Mouse (Mus musculus): Measurements from ENCODE around the gene Mcur1.

The Mcur1 gene

GRCm38 (mm10) chr13:43559711-43560457, at the start of gene Mcur1:
Mcur1 (minus strand) TSS chr13:43560191.
- peak; percentile 90 for DNase-seq (ENCODE audit: low spot score)

GRCm38 (mm10) chr13:43608854-43609253, 48.9 kb upstream of the Mcur1 start:
- no peak for DNase-seq (ENCODE audit: low spot score)

GRCm38 (mm10) chr13:43603042-43603441, 43.1 kb upstream of the Mcur1 start:
- no peak for DNase-seq (ENCODE audit: low spot score)

- DNase-seq (ENCODE audit: low spot score): no peak
Observed at GRCm38 (mm10) chr13:43602440-43602839, 42.4 kb upstream of the Mcur1 start.

GRCm38 (mm10) chr13:43600967-43601366, 41.0 kb upstream of the Mcur1 start:
- no peak for DNase-seq (ENCODE audit: low spot score)

GRCm38 (mm10) chr13:43595896-43596295, 35.9 kb upstream of the Mcur1 start:
- DNase-seq (ENCODE audit: low spot score): peak; percentile 57

- no peak for DNase-seq (ENCODE audit: low spot score)
Observed at GRCm38 (mm10) chr13:43592681-43593068, 32.7 kb upstream of the Mcur1 start.

DNA sequence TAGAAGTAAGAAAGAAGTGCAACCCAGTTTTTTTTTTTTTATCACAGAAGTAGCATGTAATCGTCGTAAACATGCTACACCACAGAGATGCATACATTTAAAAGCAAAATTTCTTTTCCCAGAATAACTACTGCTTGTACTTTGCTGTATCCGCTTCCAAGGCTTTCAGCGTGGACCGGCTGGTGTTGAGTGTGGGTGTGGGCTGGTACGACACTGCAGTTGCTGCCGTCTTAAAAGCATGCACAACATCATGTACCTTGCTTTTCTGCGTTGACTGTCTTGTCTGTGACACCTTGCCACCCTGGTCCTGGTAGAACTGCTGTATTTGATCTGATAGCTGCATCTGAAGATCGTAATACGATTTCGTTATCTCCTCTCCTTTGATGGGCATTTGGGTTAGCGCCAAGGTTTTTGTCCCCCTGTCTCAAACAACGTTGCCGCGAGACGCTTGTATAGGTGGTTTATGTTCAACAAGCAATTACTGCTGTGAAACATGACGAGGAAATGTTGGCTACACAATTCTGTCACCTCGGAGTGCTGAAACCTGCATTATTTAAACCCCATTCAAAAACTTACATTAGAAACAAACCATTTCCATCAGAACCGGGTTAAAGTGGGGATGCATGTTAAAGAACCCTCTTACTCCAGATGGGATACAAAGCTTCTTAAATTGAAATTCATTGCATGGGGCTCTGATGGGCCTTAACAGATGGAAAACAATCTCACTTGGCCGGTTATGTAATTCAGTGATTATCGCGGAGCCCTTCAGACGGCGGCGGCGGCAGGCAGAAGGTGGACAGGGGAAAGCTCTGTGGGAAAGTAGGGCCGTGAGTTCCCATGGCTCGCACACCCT, 32.1 kb upstream of the Mcur1 start:
- DNase-seq (ENCODE audit: low spot score): no peak

GRCm38 (mm10) chr13:43587844-43588840, 28.2 kb upstream of the Mcur1 start:
- DNase-seq (ENCODE audit: low spot score): no peak

DNA sequence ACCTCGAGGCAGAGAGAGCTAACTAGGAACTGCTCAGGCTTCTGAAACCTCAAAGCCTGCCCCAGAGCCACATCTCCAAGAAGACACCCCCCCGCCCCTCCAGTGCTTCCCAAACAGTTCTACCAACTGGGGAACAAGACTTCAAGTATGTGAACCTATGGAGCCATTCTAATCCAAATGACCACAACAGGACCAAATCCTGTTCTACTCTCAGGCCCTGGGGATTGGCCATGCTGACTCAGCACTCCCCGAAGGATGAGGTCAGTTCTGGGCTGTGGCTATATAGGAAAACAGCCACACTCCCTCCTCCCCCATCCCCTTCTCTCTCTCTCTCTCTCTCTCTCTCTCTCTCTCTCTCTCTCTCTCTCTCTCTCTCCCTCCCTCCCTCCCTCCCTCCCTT, 27.0 kb upstream of the Mcur1 start:
- no peak for DNase-seq (ENCODE audit: low spot score)

DNA sequence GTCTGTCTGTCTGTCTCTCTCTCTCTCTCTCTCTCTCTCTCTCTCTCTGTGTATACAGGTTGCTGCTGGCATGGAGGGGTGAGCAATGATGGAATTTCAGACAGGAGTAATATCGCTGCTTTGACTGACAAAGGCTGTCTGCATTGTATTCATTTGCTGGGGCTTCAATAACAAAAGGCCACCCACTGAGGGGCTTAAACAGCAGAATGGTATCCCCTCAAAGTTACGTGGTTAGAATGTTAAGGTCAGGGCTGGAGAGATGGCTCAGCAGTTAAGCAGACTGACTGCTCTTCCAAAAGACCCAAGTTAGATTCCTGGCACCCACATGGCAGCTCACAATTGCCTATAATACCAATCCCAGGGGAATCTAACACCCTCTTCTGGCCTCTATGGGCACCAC, 25.3 kb upstream of the Mcur1 start:
- no peak for DNase-seq (ENCODE audit: low spot score)

DNA sequence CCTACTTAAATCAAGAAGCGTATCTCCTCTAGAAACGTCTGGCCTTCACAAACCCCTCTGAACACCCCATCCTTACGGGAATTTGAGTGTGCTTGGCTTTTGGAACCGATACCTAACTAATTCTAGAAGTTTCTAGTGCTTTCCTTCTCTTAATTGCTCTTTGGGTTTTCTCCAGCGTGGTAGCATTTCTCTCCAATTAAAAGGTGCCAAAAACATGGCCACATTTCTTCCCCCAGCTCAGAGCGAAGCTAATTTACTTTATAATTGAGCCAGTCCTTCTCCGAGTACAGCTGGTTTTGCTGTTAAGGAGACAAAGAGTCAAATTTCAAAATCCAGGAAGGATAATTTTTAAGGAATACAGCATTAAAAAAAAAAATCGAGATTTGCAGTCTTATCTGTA, 23.5 kb upstream of the Mcur1 start:
- no peak for DNase-seq (ENCODE audit: low spot score)

GRCm38 (mm10) chr13:43582961-43583360, 23.0 kb upstream of the Mcur1 start:
- DNase-seq (ENCODE audit: low spot score): no peak

GRCm38 (mm10) chr13:43580661-43581060, 20.7 kb upstream of the Mcur1 start:
- no peak for DNase-seq (ENCODE audit: low spot score)

DNA sequence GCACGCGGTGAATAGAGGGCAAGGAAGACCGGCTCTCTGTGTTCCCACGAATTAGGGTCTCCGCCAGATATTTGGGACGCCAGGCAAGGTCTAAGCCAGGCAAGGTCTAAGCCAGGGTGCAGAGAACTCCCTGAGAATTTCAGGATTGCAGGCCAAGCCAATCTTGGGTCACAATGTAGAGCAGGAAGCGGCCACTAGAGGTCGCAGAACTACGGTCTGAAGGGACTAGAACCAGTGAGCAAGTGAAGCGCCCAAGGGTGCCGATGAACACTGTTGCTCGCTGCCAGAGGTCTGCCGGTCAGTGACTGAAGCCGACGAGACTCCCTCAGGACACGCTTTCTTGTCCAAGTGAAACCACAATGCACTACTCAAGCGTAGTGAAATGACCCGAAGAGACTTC, 19.7 kb upstream of the Mcur1 start:
- DNase-seq (ENCODE audit: low spot score): peak; percentile 53

GRCm38 (mm10) chr13:43577766-43578165, 17.8 kb upstream of the Mcur1 start:
- DNase-seq (ENCODE audit: low spot score): no peak

DNA sequence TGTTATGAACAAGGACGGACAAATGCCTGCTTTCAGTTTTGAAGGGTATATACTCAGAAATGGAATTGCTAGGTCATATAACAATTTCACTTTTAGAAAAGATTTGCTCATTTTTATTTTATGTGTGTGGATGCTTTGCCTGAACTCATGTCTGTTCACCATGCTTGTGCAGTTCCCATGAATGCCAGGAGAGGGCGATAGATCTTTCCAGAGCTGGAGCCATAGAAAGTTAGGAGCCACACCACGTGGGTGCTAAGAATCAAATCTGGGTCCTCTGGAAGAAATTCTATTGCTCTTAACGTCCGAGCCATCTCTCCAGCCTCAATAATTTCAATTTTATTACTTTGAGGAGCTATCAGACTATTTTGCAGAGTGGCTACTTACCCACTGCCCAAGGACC, 17.3 kb upstream of the Mcur1 start:
- no peak for DNase-seq (ENCODE audit: low spot score)

DNA sequence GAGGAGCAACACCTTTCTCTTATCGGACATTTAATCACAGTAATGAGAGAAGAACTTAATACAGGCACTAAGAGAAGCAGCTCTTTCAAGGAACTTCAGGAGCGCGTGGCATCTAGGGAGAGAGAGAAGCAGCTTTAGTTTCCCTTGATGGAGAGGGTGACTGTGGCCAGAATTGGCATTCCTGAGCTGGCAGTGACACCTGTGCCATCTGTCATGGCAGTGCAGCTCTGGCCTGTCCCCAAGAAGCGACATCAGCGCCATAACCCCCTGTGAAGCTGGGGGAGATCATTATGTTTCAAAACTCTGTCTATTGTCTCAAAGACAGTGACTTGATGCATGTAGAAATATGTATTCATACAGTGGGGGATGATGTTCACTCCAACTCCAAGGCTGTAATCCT, 15.4 kb upstream of the Mcur1 start:
- DNase-seq (ENCODE audit: low spot score): no peak

- DNase-seq (ENCODE audit: low spot score): no peak
Observed at GRCm38 (mm10) chr13:43573979-43574378, 14.0 kb upstream of the Mcur1 start.

GRCm38 (mm10) chr13:43567141-43567891, 7.3 kb upstream of the Mcur1 start:
- DNase-seq (ENCODE audit: low spot score): no peak

DNA sequence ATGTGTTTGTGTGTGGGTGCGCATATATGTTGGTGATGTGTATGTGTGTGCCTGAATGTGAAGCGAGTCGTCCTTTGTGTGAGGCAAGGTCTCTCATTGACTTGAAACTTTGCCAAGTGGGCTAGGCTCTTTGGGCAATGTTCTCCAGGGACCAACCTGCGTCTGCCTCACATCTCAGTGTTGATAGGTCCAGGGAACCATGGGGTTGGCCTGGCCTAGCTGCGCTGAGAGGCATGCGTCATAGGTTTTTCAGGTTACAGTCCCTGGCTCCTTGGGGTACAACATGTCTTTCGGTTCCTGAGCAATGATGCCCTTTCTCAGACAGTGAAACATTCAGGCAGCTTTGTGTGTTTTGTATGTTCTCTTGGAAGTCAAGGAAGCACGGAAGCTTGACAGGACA, 6.2 kb upstream of the Mcur1 start:
- no peak for DNase-seq (ENCODE audit: low spot score)
